Mouse (Mus musculus): Measurements from ENCODE around the gene Armh3.

Gene Armh3

GRCm38 (mm10) chr19:45908246-45908645 is 90.0 kb downstream of the Armh3 start:
- DNase-seq (ENCODE audit: low read depth): no peak

- DNase-seq (ENCODE audit: low read depth): no peak
Observed at GRCm38 (mm10) chr19:45907416-45907815, 90.9 kb downstream of the Armh3 start.

GRCm38 (mm10) chr19:45903861-45904260 is 94.4 kb downstream of the Armh3 start:
- no peak for DNase-seq (ENCODE audit: low read depth)

- no peak for DNase-seq (ENCODE audit: low read depth)
Observed at GRCm38 (mm10) chr19:45902390-45903035, 95.8 kb downstream of the Armh3 start.

GRCm38 (mm10) chr19:45900836-45901235 is 97.5 kb downstream of the Armh3 start:
- no peak for DNase-seq (ENCODE audit: low read depth)

GRCm38 (mm10) chr19:45895726-45896125 is 102.6 kb downstream of the Armh3 start:
- no peak for DNase-seq (ENCODE audit: low read depth)

GRCm38 (mm10) chr19:45882056-45882455 is 116.2 kb downstream of the Armh3 start:
- DNase-seq (ENCODE audit: low read depth): no peak

- DNase-seq (ENCODE audit: low read depth): no peak
Observed at GRCm38 (mm10) chr19:45873320-45873719, 125.0 kb downstream of the Armh3 start.

GRCm38 (mm10) chr19:45855284-45855920 is 142.9 kb downstream of the Armh3 start:
- no peak for DNase-seq (ENCODE audit: low read depth)

- DNase-seq (ENCODE audit: low read depth): no peak
Observed at GRCm38 (mm10) chr19:45854521-45854920, 143.8 kb downstream of the Armh3 start.

- DNase-seq (ENCODE audit: low read depth): no peak
Observed at GRCm38 (mm10) chr19:45847733-45848093, 150.6 kb downstream of the Armh3 start.

- no peak for DNase-seq (ENCODE audit: low read depth)
Observed at GRCm38 (mm10) chr19:45847016-45847732, 151.1 kb downstream of the Armh3 start.

GRCm38 (mm10) chr19:45844209-45844608 is 154.1 kb downstream of the Armh3 start:
- DNase-seq (ENCODE audit: low read depth): no peak

GRCm38 (mm10) chr19:45843424-45843823 is 154.9 kb downstream of the Armh3 start:
- peak; percentile 22 for DNase-seq (ENCODE audit: low read depth)

GRCm38 (mm10) chr19:45837050-45837994 is 161.0 kb downstream of the Armh3 start:
- DNase-seq (ENCODE audit: low read depth): no peak

- DNase-seq (ENCODE audit: low read depth): no peak
Observed at GRCm38 (mm10) chr19:45835490-45835889, 162.8 kb downstream of the Armh3 start.

- no peak for DNase-seq (ENCODE audit: low read depth)
Observed at GRCm38 (mm10) chr19:45833665-45834064, 164.6 kb downstream of the Armh3 start.

- no peak for DNase-seq (ENCODE audit: low read depth)
Observed at GRCm38 (mm10) chr19:45830679-45831078, 167.6 kb downstream of the Armh3 start.

GRCm38 (mm10) chr19:45827736-45828135 is 170.6 kb downstream of the Armh3 start:
- DNase-seq (ENCODE audit: low read depth): no peak

- DNase-seq (ENCODE audit: low read depth): no peak
Observed at GRCm38 (mm10) chr19:45827125-45827524, 171.2 kb downstream of the Armh3 start.

GRCm38 (mm10) chr19:45826146-45826545 is 172.1 kb downstream of the Armh3 start:
- DNase-seq (ENCODE audit: low read depth): no peak

- no peak for DNase-seq (ENCODE audit: low read depth)
Observed at GRCm38 (mm10) chr19:45821832-45822231, 176.5 kb downstream of the Armh3 start.
